Mouse (Mus musculus) spleen, adult 2 months (tissue): ENCODE measurements around the gene Tmcc2. TPM values are rescaled to one million over a fixed set of nuclear protein-coding genes. Genes with fewer than 3 reads are reported as not detected.
A peak's percentile ranks its signal among the peaks of the same experiment; 100 is the strongest.

Source experiments
- DNase-seq, 2 experiments: peaks; one replicate each; pipeline versions ENCODE4 v3.0.0 to v3.0.0-alpha.2; 2012 to 2021; ENCODE audit warnings: low spot score in 2 of 2, low read depth in 1 of 2
- H3K27ac ChIP-seq: fragments of 200-500 bp; 2 replicates; pipeline ENCODE4 v1.5.1; 2012; ENCODE audit warnings: low read length, inconsistent platforms; ENCODE audit not compliant: insufficient read depth
- H3K27me3 ChIP-seq: fragments of 200-500 bp; 2 replicates; pipeline ENCODE4 v1.6.1; 2012; ENCODE audit warnings: mild to moderate bottlenecking, moderate library complexity, low read length, inconsistent platforms; ENCODE audit not compliant: control insufficient read depth, insufficient read depth
- H3K36me3 ChIP-seq: fragments of 200-500 bp; 2 replicates; pipeline ENCODE4 v1.6.1; 2012; ENCODE audit warnings: mild to moderate bottlenecking, low read length, inconsistent platforms; ENCODE audit not compliant: control insufficient read depth, insufficient read depth
- H3K4me1 ChIP-seq: fragments of 200-500 bp; 2 replicates; pipeline ENCODE4 v1.6.1; 2011; ENCODE audit warnings: inconsistent platforms; ENCODE audit not compliant: control insufficient read depth, insufficient read depth, insufficient read length
- H3K4me3 ChIP-seq: fragments of 200-500 bp; 2 replicates; pipeline ENCODE4 v1.5.1; 2011; ENCODE audit warnings: mild to moderate bottlenecking, inconsistent platforms; ENCODE audit not compliant: insufficient read depth, insufficient read length; ENCODE audit errors: extremely low read depth
- CTCF ChIP-seq: fragments of 200-500 bp; IDR thresholded peaks from 2 replicates; pipeline ENCODE4 v1.5.1; 2011; ENCODE audit warnings: mild to moderate bottlenecking, inconsistent platforms; ENCODE audit not compliant: insufficient read depth, insufficient read length, insufficient replicate concordance; ENCODE audit errors: extremely low read depth
- POLR2A ChIP-seq: fragments of 200-500 bp; IDR thresholded peaks from 2 replicates; pipeline ENCODE4 v1.6.1; 2011; ENCODE audit warnings: low read depth, low read length, inconsistent platforms
- WGBS: fragments of 180-500 bp; shearing (Covaris S2); methylation state at CpG from one replicate; pipeline ENCODE4 v1.1.7; 2018; 5-methylcytosine and 5-hydroxymethylcytosine counted together
- polyA plus RNA-seq: library from polyadenylated mRNA; depleted of rRNA; stranded (reverse); fragments of >200 nt; gene quantifications from 2 replicates; pipeline ENCODE4 v1.2.3, GENCODE M21; 2012

The Tmcc2 gene
- polyA plus RNA-seq, 1 experiment, result 244 TPM

DNA sequence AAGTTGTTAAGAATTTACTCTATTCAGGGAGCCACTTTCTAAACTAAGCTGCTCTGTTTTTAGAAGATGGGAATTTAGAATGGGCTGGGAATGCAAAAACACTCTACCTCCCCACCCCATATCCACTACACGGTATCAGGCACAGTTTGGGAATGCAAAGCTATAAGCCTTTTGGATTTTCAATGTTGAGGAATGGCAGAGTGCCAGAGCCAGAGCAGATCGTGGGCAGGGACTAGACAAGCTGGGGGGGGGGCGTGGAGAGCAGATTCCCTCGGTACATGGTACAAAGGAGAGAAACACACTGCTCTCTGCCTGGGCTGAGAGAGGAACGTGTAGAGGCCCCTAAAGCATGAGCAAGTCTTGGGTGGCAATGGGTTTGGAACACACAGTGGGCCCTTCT is 1.8 kb upstream of the Tmcc2 start:
- no peak for DNase-seq
- TF ChIP-seq POLR2A (no peak), CTCF (no peak)
- WGBS, result 84% methylated on average over 5 of the region's 5 CpGs
- no peak overlapping the region for H3K27ac ChIP-seq
- peaks cover 9% of the 10 kb centered on the region for H3K4me1 ChIP-seq
- H3K36me3 ChIP-seq, result no peaks in the 10 kb centered on the region
- peaks cover 9% of the 10 kb centered on the region for H3K27me3 ChIP-seq
- H3K4me3 ChIP-seq, result no peak overlapping the region

DNA sequence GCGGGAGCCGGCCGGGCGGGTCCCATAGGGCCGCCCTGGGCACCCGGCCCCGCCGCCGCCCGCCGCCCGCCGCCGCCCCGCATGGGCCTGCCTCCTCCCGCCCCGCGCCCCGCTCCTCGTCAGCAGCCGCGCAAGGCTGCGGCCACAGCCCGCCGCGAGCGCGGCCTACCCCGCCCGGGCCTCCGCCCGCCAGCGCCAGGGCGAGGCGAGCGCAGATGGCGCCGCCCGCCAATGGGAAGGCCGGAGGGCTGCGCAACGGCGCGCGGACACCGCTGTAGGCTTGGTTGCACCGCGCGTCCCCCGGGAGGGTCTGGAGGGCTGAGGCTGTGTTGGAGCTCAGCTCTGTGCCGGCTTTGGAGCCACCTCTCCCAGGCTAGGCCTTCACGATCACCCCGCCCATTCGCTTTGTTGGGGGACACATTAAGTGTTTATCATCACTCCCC is 520 bp upstream of the Tmcc2 start:
- Histone ChIP-seq H3K27ac (peak overlapping the region; percentile 36; the same call in 1 of the 2 replicates), H3K36me3 (no peaks in the 10 kb centered on the region), H3K4me1 (peaks cover 9% of the 10 kb centered on the region), H3K27me3 (peaks cover 9% of the 10 kb centered on the region), H3K4me3 (peak overlapping the region; percentile 52; the same call in 1 of the 2 replicates)
- TF ChIP-seq POLR2A (no peak), CTCF (no peak)
- WGBS, result 4% methylated on average over 44 of the region's 54 CpGs
- no peak for DNase-seq

DNA sequence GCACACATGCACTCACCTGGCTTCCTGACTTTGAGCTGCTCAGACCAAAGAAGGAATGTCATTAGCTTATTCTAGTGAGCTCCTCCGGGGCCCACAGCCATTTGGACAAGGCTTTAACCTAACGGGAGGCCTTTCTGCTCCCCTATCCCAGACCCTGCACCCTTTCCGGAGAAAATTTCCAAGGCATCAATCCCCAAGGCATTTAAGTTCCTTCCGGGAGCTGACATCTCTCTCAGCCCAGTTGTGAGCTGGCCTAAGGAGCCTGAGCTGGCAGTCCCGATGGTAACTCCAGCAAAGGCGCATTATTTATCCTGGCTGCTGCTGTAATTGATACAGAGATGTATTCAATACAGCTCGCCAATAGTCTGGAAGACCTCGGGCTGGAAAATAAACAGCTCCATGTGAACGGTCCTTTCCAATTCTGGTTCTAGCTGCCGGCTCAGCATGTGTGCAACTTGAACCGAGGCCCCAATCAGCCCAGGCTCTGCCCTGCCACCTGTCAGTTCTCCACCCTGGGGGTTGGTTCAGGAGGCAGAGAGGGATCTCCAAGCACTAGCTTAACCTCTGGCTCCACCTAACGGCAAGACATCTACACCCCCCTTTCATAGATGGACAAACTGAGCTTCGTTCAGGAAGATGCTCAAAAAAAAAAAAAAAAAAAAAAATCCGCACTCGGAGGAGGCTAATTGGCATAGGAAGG is 1.0 kb downstream of the Tmcc2 start:
- H3K4me3 ChIP-seq, result 0 out of 2 replicates have a peak overlapping the region, but pooled peaks have one; percentile 9
- peaks cover 9% of the 10 kb centered on the region for H3K4me1 ChIP-seq
- 49% methylated on average over 15 of the region's 15 CpGs for WGBS
- peaks cover 9% of the 10 kb centered on the region for H3K27me3 ChIP-seq
- TF ChIP-seq CTCF, result peak; percentile 48; the same call in 1 of the 2 replicates
- no peak for TF ChIP-seq POLR2A
- H3K27ac ChIP-seq, result peak overlapping the region; percentile 11; the same call in 1 of the 2 replicates
- no peaks in the 10 kb centered on the region for H3K36me3 ChIP-seq
- peak; percentile 27 to 65 for DNase-seq

DNA sequence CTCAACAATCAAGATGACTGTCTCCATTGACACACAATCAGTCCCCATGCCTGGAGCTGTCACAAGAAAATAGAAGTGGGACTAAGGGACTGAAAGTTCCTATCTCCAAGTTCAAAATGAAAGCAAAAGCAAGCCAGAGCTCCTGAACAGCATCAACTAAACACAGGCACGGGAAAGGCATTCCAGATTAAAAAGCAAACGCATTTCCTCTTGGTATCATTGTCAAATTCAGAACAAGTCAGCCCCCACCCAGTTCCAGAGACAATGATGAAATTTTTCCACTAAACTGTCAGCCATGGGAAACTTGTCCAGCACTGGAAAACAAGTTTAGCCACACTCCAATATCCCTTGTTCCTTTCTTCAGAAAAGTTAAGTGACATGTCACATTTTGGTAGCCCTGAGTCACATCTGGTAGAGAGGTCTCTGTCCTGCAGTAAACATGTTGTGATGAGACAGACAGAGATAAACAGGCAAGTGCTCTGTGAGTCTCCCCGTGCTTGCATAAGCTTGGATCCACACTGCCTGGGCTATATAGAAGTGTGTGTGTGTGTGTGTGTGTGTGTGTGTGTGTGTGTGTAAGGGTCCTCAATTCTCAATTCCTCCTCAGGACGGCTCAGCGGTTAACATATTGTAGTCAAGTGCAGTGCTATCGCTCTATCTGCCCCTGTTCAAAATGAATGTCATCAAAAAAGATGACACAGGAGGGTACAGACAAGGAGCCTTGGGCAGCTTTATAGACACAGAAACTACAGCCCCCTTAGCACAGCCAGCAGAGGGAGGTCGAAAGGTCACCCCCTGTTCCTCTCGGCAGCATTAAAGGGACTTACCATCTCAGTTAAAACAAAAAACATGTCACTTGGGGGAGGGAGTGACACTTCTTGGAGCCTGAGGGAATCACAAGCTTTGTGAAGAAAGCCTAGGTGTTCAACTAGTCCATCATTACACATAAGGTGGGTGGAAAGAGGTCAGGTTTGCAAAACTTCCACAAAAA is 2.0 kb downstream of the Tmcc2 start:
- H3K27me3 ChIP-seq, result peaks cover 9% of the 10 kb centered on the region
- H3K4me1 ChIP-seq, result peaks cover 9% of the 10 kb centered on the region
- no peak for DNase-seq
- no peaks in the 10 kb centered on the region for H3K36me3 ChIP-seq
- WGBS, result 69% methylated on average over 8 of the region's 8 CpGs
- H3K27ac ChIP-seq, result peak overlapping the region; percentile 60
- TF ChIP-seq POLR2A, result no peak
- TF ChIP-seq CTCF, result no peak
- 0 out of 2 replicates have a peak overlapping the region, but pooled peaks have one; percentile 6 for H3K4me3 ChIP-seq

DNA sequence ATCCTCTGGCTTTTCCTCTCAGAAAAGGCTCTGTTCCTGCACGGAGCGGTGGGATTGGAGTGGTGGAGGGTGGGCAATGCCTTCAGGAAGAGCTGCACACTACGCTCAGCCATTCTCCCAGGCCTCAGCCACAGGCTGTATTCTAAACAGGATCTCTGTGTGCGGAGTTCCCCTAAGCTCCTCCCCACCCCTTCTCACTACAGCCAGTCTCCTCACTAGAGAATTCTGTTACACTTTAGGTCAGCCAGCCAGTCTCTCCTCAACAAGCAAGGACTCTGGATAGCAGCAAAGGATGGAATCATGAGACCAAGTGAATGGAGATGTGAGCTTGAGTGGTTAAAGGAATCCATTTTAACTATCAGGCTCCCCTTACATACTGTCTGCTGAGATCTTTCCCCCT is 3.1 kb downstream of the Tmcc2 start:
- no peak for DNase-seq
- no peak overlapping the region for H3K4me3 ChIP-seq
- H3K4me1 ChIP-seq, result peaks cover 12% of the 10 kb centered on the region
- H3K36me3 ChIP-seq, result no peaks in the 10 kb centered on the region
- WGBS, result 52% methylated on average over 4 of the region's 4 CpGs
- H3K27me3 ChIP-seq, result peaks cover 9% of the 10 kb centered on the region
- no peak for TF ChIP-seq CTCF
- TF ChIP-seq POLR2A, result no peak
- peak overlapping the region; percentile 48; the same call in 1 of the 2 replicates for H3K27ac ChIP-seq

DNA sequence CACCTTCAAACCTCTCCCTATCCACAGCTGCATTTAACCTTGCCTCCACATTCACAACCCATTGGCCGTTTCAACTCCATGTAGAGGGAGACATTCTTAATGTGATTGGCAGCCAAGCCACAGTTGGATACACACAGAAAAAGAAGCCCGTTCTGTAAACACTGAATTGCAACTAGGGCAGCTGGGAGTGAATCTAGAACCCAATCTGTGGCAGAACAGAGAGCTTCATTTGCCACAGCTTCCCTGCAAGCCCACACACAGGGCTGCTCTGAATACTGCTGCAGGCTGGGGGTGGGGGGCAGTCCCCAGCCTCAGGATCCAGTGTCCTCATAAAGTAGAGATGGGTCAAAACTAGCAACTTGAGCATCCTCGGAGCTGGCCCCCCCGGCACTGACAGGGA is 4.8 kb downstream of the Tmcc2 start:
- WGBS, result 89% methylated on average over 4 of the region's 4 CpGs
- Histone ChIP-seq H3K36me3 (no peaks in the 10 kb centered on the region), H3K27me3 (peaks cover 4% of the 10 kb centered on the region), H3K4me3 (no peak overlapping the region), H3K27ac (no peak overlapping the region), H3K4me1 (peaks cover 8% of the 10 kb centered on the region)
- DNase-seq, result no peak
- TF ChIP-seq POLR2A, result no peak
- no peak for TF ChIP-seq CTCF
